Mouse (Mus musculus): ENCODE measurements around the gene Btbd35f14. TPM values are rescaled to one million over a fixed set of nuclear protein-coding genes. Genes with fewer than 3 reads are reported as not detected.
"Not testable (repeated sequence)": the region's sequence is repeated elsewhere in the genome, so short reads cannot be mapped to it uniquely, and the experiment has no call there.

Btbd35f14 gene
- polyA plus RNA-seq (2014; fragmentation: Nextera tagmentation; extraction: Ambion mirVana): not detected in 2 replicates

GRCm38 (mm10) chrX:33702249-33702648 lies at the start of gene Btbd35f14:
Gene Btbd35f14, minus strand, starts transcription at chrX:33702349.
- H3K4me2 ChIP-seq (ENCODE audit: low read length); ATAC-seq; H3K27ac ChIP-seq (ENCODE audit: low read depth, low read length); DNase-seq (ENCODE audit: low spot score); H3K9ac ChIP-seq (ENCODE audit: low read length); H3K36me3 ChIP-seq (ENCODE audit: control insufficient read depth, insufficient read depth, low read length); H3K4me3 ChIP-seq (ENCODE audit: low read depth, low read length); H3K4me1 ChIP-seq (ENCODE audit: control insufficient read depth, insufficient read depth, low read length); H3K9me3 ChIP-seq (replicated peaks; ENCODE audit: control insufficient read depth, low read length); H3K27me3 ChIP-seq (replicated peaks; ENCODE audit: control insufficient read depth, insufficient read depth, low read length): not testable (repeated sequence)
- no CpG with 5 or more reads among the region's 3 CpGs for WGBS

GRCm38 (mm10) chrX:33656872-33657271 lies 45.3 kb downstream of the Btbd35f14 start, which contains the start of gene Btbd35f13:
Gene Btbd35f13, plus strand, starts transcription at chrX:33657172.
- H3K9me3 ChIP-seq (replicated peaks; ENCODE audit: control insufficient read depth, low read length); H3K4me2 ChIP-seq (ENCODE audit: low read length); DNase-seq (ENCODE audit: low spot score); H3K36me3 ChIP-seq (ENCODE audit: control insufficient read depth, insufficient read depth, low read length); H3K4me3 ChIP-seq (ENCODE audit: low read depth, low read length); H3K27ac ChIP-seq (ENCODE audit: low read depth, low read length); ATAC-seq; H3K9ac ChIP-seq (ENCODE audit: low read length); H3K4me1 ChIP-seq (ENCODE audit: control insufficient read depth, insufficient read depth, low read length); H3K27me3 ChIP-seq (replicated peaks; ENCODE audit: control insufficient read depth, insufficient read depth, low read length): not testable (repeated sequence)
- WGBS: 80% methylated on average over 2 of the region's 3 CpGs

Other genes starting within 250 kb of the Btbd35f14 start
- not detected in 2 replicates for gene Btbd35f15, start 125.0 kb downstream of the Btbd35f14 start, polyA plus RNA-seq (2014; fragmentation: Nextera tagmentation; extraction: Ambion mirVana)
- gene Btbd35f13, start 45.2 kb downstream of the Btbd35f14 start, polyA plus RNA-seq (2014; fragmentation: Nextera tagmentation; extraction: Ambion mirVana): not detected in 2 replicates

Measured in forebrain, embryonic 14.5 days (tissue).